Mouse (Mus musculus): ENCODE measurements around the gene Mbl2.
"Not testable (repeated sequence)": the region's sequence is repeated elsewhere in the genome, so short reads cannot be mapped to it uniquely, and the experiment has no call there.

The Mbl2 gene

GRCm38 (mm10) chr19:30232691-30233090, at the start of gene Mbl2:
TSS of gene Mbl2 (plus strand) at chr19:30232942.
- no peak for DNase-seq (ENCODE audit: low spot score in 2 of 2)

GRCm38 (mm10) chr19:30185536-30185935, 47.2 kb upstream of the Mbl2 start:
- no peak for DNase-seq (ENCODE audit: low spot score in 2 of 2)

GRCm38 (mm10) chr19:30187232-30187631, 45.5 kb upstream of the Mbl2 start:
- no peak for DNase-seq (ENCODE audit: low spot score in 2 of 2)

- DNase-seq (ENCODE audit: low spot score in 2 of 2) = no peak
Measured at GRCm38 (mm10) chr19:30194999-30195398, 37.7 kb upstream of the Mbl2 start.

GRCm38 (mm10) chr19:30202177-30202576, 30.6 kb upstream of the Mbl2 start:
- no peak for DNase-seq (ENCODE audit: low spot score in 2 of 2)

- DNase-seq (ENCODE audit: low spot score in 2 of 2) = peak in 1 of 2 experiments; percentile 11
Measured at GRCm38 (mm10) chr19:30205159-30205816, 27.5 kb upstream of the Mbl2 start.

- no peak for DNase-seq (ENCODE audit: low spot score in 2 of 2)
Measured at GRCm38 (mm10) chr19:30205874-30206273, 26.9 kb upstream of the Mbl2 start.

- DNase-seq (ENCODE audit: low spot score in 2 of 2) = no peak
Measured at GRCm38 (mm10) chr19:30206981-30207380, 25.8 kb upstream of the Mbl2 start.

- DNase-seq (ENCODE audit: low spot score in 2 of 2) = not testable (repeated sequence)
Measured at GRCm38 (mm10) chr19:30209006-30209405, 23.7 kb upstream of the Mbl2 start.

- no peak for DNase-seq (ENCODE audit: low spot score in 2 of 2)
Measured at GRCm38 (mm10) chr19:30214026-30214425, 18.7 kb upstream of the Mbl2 start.

- DNase-seq (ENCODE audit: low spot score in 2 of 2) = not testable (repeated sequence)
Measured at GRCm38 (mm10) chr19:30215736-30216135, 17.0 kb upstream of the Mbl2 start.

- no peak for DNase-seq (ENCODE audit: low spot score in 2 of 2)
Measured at GRCm38 (mm10) chr19:30216186-30216585, 16.6 kb upstream of the Mbl2 start.

- DNase-seq (ENCODE audit: low spot score in 2 of 2) = peak in 1 of 2 experiments; percentile 55
Measured at GRCm38 (mm10) chr19:30217335-30217734, 15.4 kb upstream of the Mbl2 start.

GRCm38 (mm10) chr19:30222593-30222992, 10.1 kb upstream of the Mbl2 start:
- DNase-seq (ENCODE audit: low spot score in 2 of 2) = not testable (repeated sequence)

- no peak for DNase-seq (ENCODE audit: low spot score in 2 of 2)
Measured at GRCm38 (mm10) chr19:30229477-30229876, 3.3 kb upstream of the Mbl2 start.

- DNase-seq (ENCODE audit: low spot score in 2 of 2) = no peak
Measured at GRCm38 (mm10) chr19:30234416-30234815, 1.7 kb downstream of the Mbl2 start.

GRCm38 (mm10) chr19:30247359-30247758, 14.6 kb downstream of the Mbl2 start:
- no peak for DNase-seq (ENCODE audit: low spot score in 2 of 2)

GRCm38 (mm10) chr19:30248822-30249221, 16.1 kb downstream of the Mbl2 start:
- DNase-seq (ENCODE audit: low spot score in 2 of 2) = peak; percentile 10 to 26

GRCm38 (mm10) chr19:30252253-30252652, 19.5 kb downstream of the Mbl2 start:
- no peak for DNase-seq (ENCODE audit: low spot score in 2 of 2)

GRCm38 (mm10) chr19:30256339-30256738, 23.6 kb downstream of the Mbl2 start:
- DNase-seq (ENCODE audit: low spot score in 2 of 2) = no peak

GRCm38 (mm10) chr19:30281125-30281524, 48.4 kb downstream of the Mbl2 start:
- DNase-seq (ENCODE audit: low spot score in 2 of 2) = no peak

- DNase-seq (ENCODE audit: low spot score in 2 of 2) = no peak
Measured at GRCm38 (mm10) chr19:30287899-30288490, 55.3 kb downstream of the Mbl2 start.
